Mouse (Mus musculus): ENCODE measurements around the gene Ntng1. TPM values are rescaled to one million over a fixed set of nuclear protein-coding genes. Genes with fewer than 3 reads are reported as not detected.

The Ntng1 gene
- polyA plus RNA-seq, 1 experiment: 0.28 TPM

GRCm38 (mm10) chr3:109931021-109931420 is 212.8 kb downstream of the Ntng1 start:
- DNase-seq (ENCODE audit: low read depth): no peak

- no peak for DNase-seq (ENCODE audit: low read depth)
These were observed 220.0 kb downstream of the Ntng1 start for GRCm38 (mm10) chr3:109923788-109924187.

GRCm38 (mm10) chr3:109918996-109919395 is 224.8 kb downstream of the Ntng1 start:
- DNase-seq (ENCODE audit: low read depth): no peak

- DNase-seq (ENCODE audit: low read depth): no peak
These were observed 225.7 kb downstream of the Ntng1 start for GRCm38 (mm10) chr3:109917926-109918694.

GRCm38 (mm10) chr3:109917077-109917476 is 226.7 kb downstream of the Ntng1 start:
- no peak for DNase-seq (ENCODE audit: low read depth)

GRCm38 (mm10) chr3:109914226-109914625 is 229.6 kb downstream of the Ntng1 start:
- DNase-seq (ENCODE audit: low read depth): no peak

GRCm38 (mm10) chr3:109890600-109890999 is 253.2 kb downstream of the Ntng1 start:
- no peak for DNase-seq (ENCODE audit: low read depth)

- DNase-seq (ENCODE audit: low read depth): no peak
These were observed 258.1 kb downstream of the Ntng1 start for GRCm38 (mm10) chr3:109885672-109886071.

- peak; percentile 50 for DNase-seq (ENCODE audit: low read depth)
These were observed 264.8 kb downstream of the Ntng1 start for GRCm38 (mm10) chr3:109879061-109879460.

GRCm38 (mm10) chr3:109871986-109872385 is 271.8 kb downstream of the Ntng1 start:
- DNase-seq (ENCODE audit: low read depth): peak; percentile 54

GRCm38 (mm10) chr3:109858276-109858675 is 285.5 kb downstream of the Ntng1 start:
- no peak for DNase-seq (ENCODE audit: low read depth)

- DNase-seq (ENCODE audit: low read depth): no peak
These were observed 289.2 kb downstream of the Ntng1 start for GRCm38 (mm10) chr3:109854449-109855155.

GRCm38 (mm10) chr3:109846660-109847059 is 297.2 kb downstream of the Ntng1 start:
- DNase-seq (ENCODE audit: low read depth): no peak

- DNase-seq (ENCODE audit: low read depth): no peak
These were observed 318.0 kb downstream of the Ntng1 start for GRCm38 (mm10) chr3:109825806-109826205.

- no peak for DNase-seq (ENCODE audit: low read depth)
These were observed 320.9 kb downstream of the Ntng1 start for GRCm38 (mm10) chr3:109822803-109823474.

GRCm38 (mm10) chr3:109818821-109819685 is 324.8 kb downstream of the Ntng1 start:
- no peak for DNase-seq (ENCODE audit: low read depth)

- no peak for DNase-seq (ENCODE audit: low read depth)
These were observed 334.7 kb downstream of the Ntng1 start for GRCm38 (mm10) chr3:109809065-109809464.

GRCm38 (mm10) chr3:109807211-109807934 is 336.4 kb downstream of the Ntng1 start:
- no peak for DNase-seq (ENCODE audit: low read depth)

GRCm38 (mm10) chr3:109804145-109804544 is 339.7 kb downstream of the Ntng1 start:
- DNase-seq (ENCODE audit: low read depth): no peak

GRCm38 (mm10) chr3:109803616-109804015 is 340.2 kb downstream of the Ntng1 start:
- DNase-seq (ENCODE audit: low read depth): no peak

- DNase-seq (ENCODE audit: low read depth): no peak
These were observed 346.5 kb downstream of the Ntng1 start for GRCm38 (mm10) chr3:109797354-109797753.
